Mouse (Mus musculus): Measurements from ENCODE around the gene Pnp.
A peak's percentile ranks its signal among the peaks of the same experiment; 100 is the strongest.
"Not testable (repeated sequence)": the region's sequence is repeated elsewhere in the genome, so short reads cannot be mapped to it uniquely, and the experiment has no call there.

Gene Pnp

GRCm38 (mm10) chr14:50930377-50930753, 517 bp upstream of the Pnp start:
- DNase-seq (ENCODE audit: low read depth, low spot score) = no peak

GRCm38 (mm10) chr14:50931493-50932020, 675 bp downstream of the Pnp start:
- DNase-seq (ENCODE audit: low read depth, low spot score) = no peak

- DNase-seq (ENCODE audit: low read depth, low spot score) = no peak
Observed at GRCm38 (mm10) chr14:50936649-50937048, 5.8 kb downstream of the Pnp start.

GRCm38 (mm10) chr14:50938119-50938908, 7.4 kb downstream of the Pnp start:
- no peak for DNase-seq (ENCODE audit: low read depth, low spot score)

GRCm38 (mm10) chr14:50938940-50939339, 8.1 kb downstream of the Pnp start:
- no peak for DNase-seq (ENCODE audit: low read depth, low spot score)

GRCm38 (mm10) chr14:50943932-50944667, 13.2 kb downstream of the Pnp start, which contains the start of gene Gm49342:
Gene Gm49342, plus strand, starts transcription at chr14:50944517.
- peak; percentile 77 for DNase-seq (ENCODE audit: low read depth, low spot score)

GRCm38 (mm10) chr14:50944668-50945033, 13.8 kb downstream of the Pnp start:
- peak; percentile 25 for DNase-seq (ENCODE audit: low read depth, low spot score)

- not testable (repeated sequence) for DNase-seq (ENCODE audit: low read depth, low spot score)
Observed at GRCm38 (mm10) chr14:50945081-50945480, 14.2 kb downstream of the Pnp start.

- not testable (repeated sequence) for DNase-seq (ENCODE audit: low read depth, low spot score)
Observed at GRCm38 (mm10) chr14:50945526-50945925, 14.6 kb downstream of the Pnp start.

GRCm38 (mm10) chr14:50955487-50955886, 24.6 kb downstream of the Pnp start:
- DNase-seq (ENCODE audit: low read depth, low spot score) = no peak

GRCm38 (mm10) chr14:50955942-50956508, 25.1 kb downstream of the Pnp start, which contains the start of gene Pnp2:
Gene Pnp2, plus strand, starts transcription at chr14:50955992.
- not testable (repeated sequence) for DNase-seq (ENCODE audit: low read depth, low spot score)

GRCm38 (mm10) chr14:50956724-50957123, 25.8 kb downstream of the Pnp start:
- not testable (repeated sequence) for DNase-seq (ENCODE audit: low read depth, low spot score)

GRCm38 (mm10) chr14:50957146-50957545, 26.3 kb downstream of the Pnp start:
- DNase-seq (ENCODE audit: low read depth, low spot score) = not testable (repeated sequence)

- DNase-seq (ENCODE audit: low read depth, low spot score) = not testable (repeated sequence)
Observed at GRCm38 (mm10) chr14:50958289-50958995, 27.6 kb downstream of the Pnp start.

- no peak for DNase-seq (ENCODE audit: low read depth, low spot score)
Observed at GRCm38 (mm10) chr14:50968216-50968980, 37.5 kb downstream of the Pnp start.

- no peak for DNase-seq (ENCODE audit: low read depth, low spot score)
Observed at GRCm38 (mm10) chr14:50969041-50969440, 38.2 kb downstream of the Pnp start.

- no peak for DNase-seq (ENCODE audit: low read depth, low spot score)
Observed at GRCm38 (mm10) chr14:50969558-50970544, 39.0 kb downstream of the Pnp start.

- no peak for DNase-seq (ENCODE audit: low read depth, low spot score)
Observed at GRCm38 (mm10) chr14:50970822-50971221, 39.9 kb downstream of the Pnp start.

GRCm38 (mm10) chr14:50973054-50973453, 42.2 kb downstream of the Pnp start:
- not testable (repeated sequence) for DNase-seq (ENCODE audit: low read depth, low spot score)

All from retina, postnatal 7 days (tissue).